Mouse (Mus musculus) midbrain, embryonic 14.5 days (tissue): ENCODE measurements around the gene Ggt5. TPM values are rescaled to one million over a fixed set of nuclear protein-coding genes. Genes with fewer than 3 reads are reported as not detected.

Source experiments
- ATAC-seq: fragments of 200-750 bp; cut with Nextera tagmentation; 2 replicates; pipeline ENCODE4 v1.8.0; 2017; ENCODE audit warnings: moderate number of reproducible peaks, moderate library complexity; ENCODE audit not compliant: low FRiP score, low TSS enrichment
- DNase-seq: peaks from one replicate; pipeline ENCODE4 v3.0.0-alpha.2; 2015
- H3K27ac ChIP-seq: fragments of 300-500 bp; sonication (generic); replicated peaks from 2 replicates; pipeline ENCODE4 v1.5.1; 2014; ENCODE audit warnings: mild to moderate bottlenecking, low read depth, low read length, moderate library complexity
- H3K27me3 ChIP-seq: fragments of 300-500 bp; sonication (generic); 2 replicates; pipeline ENCODE4 v1.6.1; 2014; ENCODE audit warnings: low read length, control low read depth, mixed read lengths; ENCODE audit not compliant: control insufficient read depth, insufficient read depth
- H3K36me3 ChIP-seq: fragments of 300-500 bp; sonication (generic); 2 replicates; pipeline ENCODE4 v1.6.1; 2014; ENCODE audit warnings: low read length, control low read depth; ENCODE audit not compliant: control insufficient read depth, insufficient read depth
- H3K4me1 ChIP-seq: fragments of 300-500 bp; sonication (generic); 2 replicates; pipeline ENCODE4 v1.6.1; 2014; ENCODE audit warnings: mild to moderate bottlenecking, antibody characterized with exemption, low read length, control low read depth; ENCODE audit not compliant: control insufficient read depth, insufficient read depth
- H3K4me2 ChIP-seq: fragments of 300-500 bp; sonication (generic); 2 replicates; pipeline ENCODE4 v1.6.1; 2014; ENCODE audit warnings: mild to moderate bottlenecking, low read length, moderate library complexity
- H3K4me3 ChIP-seq: fragments of 300-500 bp; sonication (generic); replicated peaks from 2 replicates; pipeline ENCODE4 v1.5.1; 2014; ENCODE audit warnings: low read depth, low read length
- H3K9ac ChIP-seq: fragments of 300-500 bp; sonication (generic); replicated peaks from 2 replicates; pipeline ENCODE4 v1.6.1; 2014; ENCODE audit warnings: mild to moderate bottlenecking, low read length, moderate library complexity
- H3K9me3 ChIP-seq: fragments of 300-500 bp; sonication (generic); 2 replicates; pipeline ENCODE4 v1.6.1; 2016; ENCODE audit warnings: low read length, control low read depth, mixed read lengths; ENCODE audit not compliant: control insufficient read depth
- WGBS: fragments of 180-500 bp; shearing (Covaris S2); extraction: QIAGEN DNeasy Blood & Tissue Kit; methylation state at CpG from one replicate; pipeline ENCODE4 v1.1.7; 2014; 5-methylcytosine and 5-hydroxymethylcytosine counted together
- polyA plus RNA-seq: library from polyadenylated mRNA; unstranded; fragments of >200 nt; fragmentation: Nextera tagmentation; extraction: Ambion mirVana; gene quantifications from 2 replicates; pipeline ENCODE4 v1.2.1, GENCODE M21; 2014

The Ggt5 gene
- polyA plus RNA-seq, 1 experiment from 2014 or later = 1.9 TPM

DNA sequence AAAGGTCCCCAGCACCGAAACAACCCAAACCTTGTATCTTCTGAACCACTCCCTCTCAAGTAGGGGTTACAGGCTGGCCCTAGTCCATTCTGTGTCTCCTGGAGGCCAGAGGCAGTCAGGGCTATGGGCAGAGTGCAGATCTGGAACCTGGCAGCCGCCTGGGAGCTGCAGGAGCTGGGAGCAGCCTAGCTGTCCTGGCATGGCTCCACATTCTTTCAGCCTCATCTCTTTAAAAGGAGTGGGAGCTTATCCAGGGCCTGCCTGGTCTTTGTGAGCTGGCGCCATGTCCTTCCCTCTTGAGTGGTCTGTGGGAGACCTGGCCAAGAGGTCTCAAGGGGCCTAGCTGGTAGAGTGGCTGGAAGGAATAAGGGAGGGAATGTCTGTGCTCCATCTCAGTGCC, 58.2 kb downstream of the Ggt5 start:
- Histone ChIP-seq H3K4me3 (no peak overlapping the region), H3K4me2 (no peak overlapping the region), H3K27me3 (no peaks in the 10 kb centered on the region), H3K36me3 (peaks cover 64% of the 10 kb centered on the region), H3K27ac (no peak overlapping the region), H3K9ac (no peak overlapping the region), H3K4me1 (peaks cover 11% of the 10 kb centered on the region; the same call in 1 of the 2 replicates), H3K9me3 (no peaks in the 10 kb centered on the region)
- DNase-seq = peak; percentile 47
- no peak for ATAC-seq
- 92% methylated on average over 3 of the region's 3 CpGs for WGBS

DNA sequence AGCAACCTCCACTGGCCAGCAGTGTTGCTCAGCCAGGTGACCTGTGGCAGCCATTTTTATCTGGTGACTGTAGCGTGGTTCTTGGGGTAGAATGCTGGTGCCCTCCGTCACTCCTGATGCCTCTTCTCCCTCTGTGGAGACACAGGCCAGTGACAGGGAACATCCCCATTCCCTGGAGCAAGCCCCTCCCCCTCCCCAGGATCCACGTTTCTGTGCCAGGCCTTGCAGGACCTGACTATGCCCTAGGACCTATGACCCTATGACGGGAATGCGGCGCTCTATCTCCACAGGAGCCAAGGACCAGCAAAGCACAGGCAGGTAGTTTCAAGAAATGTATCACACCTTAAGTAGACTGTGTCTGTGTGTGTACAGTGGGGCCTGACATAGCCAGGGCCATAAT, 59.0 kb downstream of the Ggt5 start:
- peaks cover 11% of the 10 kb centered on the region; the same call in 1 of the 2 replicates for H3K4me1 ChIP-seq
- no peak overlapping the region for H3K4me3 ChIP-seq
- H3K27ac ChIP-seq = no peak overlapping the region
- ATAC-seq = no peak
- H3K9ac ChIP-seq = no peak overlapping the region
- DNase-seq = no peak
- H3K36me3 ChIP-seq = peaks cover 71% of the 10 kb centered on the region
- H3K9me3 ChIP-seq = no peaks in the 10 kb centered on the region
- H3K27me3 ChIP-seq = no peaks in the 10 kb centered on the region
- H3K4me2 ChIP-seq = no peak overlapping the region
- 93% methylated on average over 6 of the region's 6 CpGs for WGBS

DNA sequence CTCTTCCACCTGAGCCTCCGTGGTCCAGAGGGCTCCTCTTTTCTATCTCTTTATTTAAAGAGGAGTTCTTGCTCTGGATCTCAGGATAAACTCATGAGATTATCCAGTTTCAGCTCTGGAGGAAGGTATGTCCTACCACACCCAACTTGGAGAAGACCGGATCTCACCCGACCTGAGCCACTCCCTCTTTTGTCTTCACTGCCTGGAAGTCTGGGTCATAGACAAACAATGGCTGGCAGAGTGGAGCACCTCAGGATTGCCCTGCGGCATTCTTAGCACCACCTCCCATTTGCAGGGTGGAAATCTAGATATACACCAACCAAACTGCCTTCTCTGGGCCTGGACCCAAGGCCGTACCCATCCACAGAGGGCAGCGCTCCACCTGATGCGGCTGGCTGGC, 59.9 kb downstream of the Ggt5 start:
- 93% methylated on average over 7 of the region's 7 CpGs for WGBS
- H3K36me3 ChIP-seq = peaks cover 80% of the 10 kb centered on the region

DNA sequence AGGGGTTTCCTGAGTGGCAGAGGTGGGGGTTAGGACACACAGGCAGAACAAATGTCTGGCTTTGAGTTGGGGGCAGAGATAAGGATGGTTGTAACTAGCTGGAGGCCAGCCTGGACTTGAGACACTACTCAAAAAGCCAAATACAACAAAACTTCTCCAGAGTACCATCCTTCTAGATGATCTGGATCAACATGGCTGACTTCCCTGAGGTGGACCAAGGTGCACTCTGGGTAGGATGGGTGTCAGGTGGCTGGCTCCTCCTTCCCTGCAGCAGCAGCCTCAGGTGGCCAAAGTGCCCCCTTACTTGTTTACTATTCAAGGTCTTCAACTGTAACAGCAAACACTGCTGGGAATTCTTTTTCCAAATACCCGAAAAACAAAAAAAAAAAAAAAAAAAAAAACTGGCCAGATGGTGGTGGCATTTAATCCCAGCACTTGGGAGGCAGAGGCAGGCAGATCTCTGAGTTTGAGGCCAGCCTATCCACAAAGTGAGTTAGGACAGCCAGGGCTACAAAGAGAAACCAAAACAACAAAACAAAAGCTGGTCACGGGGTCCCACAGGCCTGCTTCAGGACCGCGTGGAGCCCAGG, 60.4 kb downstream of the Ggt5 start:
- Histone ChIP-seq H3K4me1 (no peaks in the 10 kb centered on the region), H3K36me3 (peaks cover 85% of the 10 kb centered on the region), H3K4me3 (no peak overlapping the region), H3K27me3 (no peaks in the 10 kb centered on the region), H3K9me3 (no peaks in the 10 kb centered on the region), H3K9ac (no peak overlapping the region), H3K4me2 (no peak overlapping the region), H3K27ac (no peak overlapping the region)
- WGBS = 92% methylated on average over 4 of the region's 4 CpGs
- DNase-seq (no peak), ATAC-seq (no peak)

More for the DNA sequence above, 59.9 kb downstream of the Ggt5 start:
- no peak overlapping the region for H3K4me3 ChIP-seq
- H3K27ac ChIP-seq = no peak overlapping the region
- no peaks in the 10 kb centered on the region for H3K9me3 ChIP-seq
- no peak overlapping the region for H3K9ac ChIP-seq
- H3K27me3 ChIP-seq = no peaks in the 10 kb centered on the region
- no peak overlapping the region for H3K4me2 ChIP-seq
- ATAC-seq (no peak), DNase-seq (no peak)
- H3K4me1 ChIP-seq = peaks cover 2% of the 10 kb centered on the region; the same call in 1 of the 2 replicates

DNA sequence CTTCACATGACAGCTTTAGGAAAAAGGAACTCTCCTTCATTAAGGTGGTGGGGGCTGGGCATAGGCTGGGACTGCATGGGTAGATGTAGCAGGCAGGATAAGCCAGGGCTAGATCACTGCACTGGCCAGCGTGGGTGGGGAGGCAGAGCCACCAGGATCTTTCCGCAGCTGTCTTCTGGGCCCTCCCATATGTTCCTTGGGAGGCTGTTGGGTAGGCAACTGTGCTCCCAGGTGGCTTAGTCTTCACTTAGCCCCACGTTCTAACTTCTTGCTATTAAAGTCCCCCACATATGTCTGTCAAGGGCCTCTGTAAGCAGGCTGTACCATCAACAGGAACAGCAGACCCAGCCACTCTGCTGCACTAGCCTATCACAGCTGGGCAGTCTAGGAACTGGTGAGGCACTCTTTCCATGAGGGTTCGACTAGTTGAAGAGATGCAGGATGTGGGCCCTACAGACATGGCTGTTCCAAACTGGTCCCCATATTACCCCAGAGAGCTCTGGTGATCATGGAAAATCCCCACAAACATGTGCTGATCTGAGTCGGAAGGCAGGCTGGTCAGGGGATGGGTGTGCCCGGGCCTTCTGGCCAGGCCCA, 61.3 kb downstream of the Ggt5 start:
- H3K9ac ChIP-seq = no peak overlapping the region
- H3K4me2 ChIP-seq = no peak overlapping the region
- WGBS = 94% methylated on average over 6 of the region's 6 CpGs
- DNase-seq = no peak
- H3K9me3 ChIP-seq = no peaks in the 10 kb centered on the region
- no peak overlapping the region for H3K27ac ChIP-seq
- no peaks in the 10 kb centered on the region for H3K4me1 ChIP-seq
- no peaks in the 10 kb centered on the region for H3K27me3 ChIP-seq
- peaks cover 94% of the 10 kb centered on the region for H3K36me3 ChIP-seq
- no peak for ATAC-seq
- H3K4me3 ChIP-seq = no peak overlapping the region

DNA sequence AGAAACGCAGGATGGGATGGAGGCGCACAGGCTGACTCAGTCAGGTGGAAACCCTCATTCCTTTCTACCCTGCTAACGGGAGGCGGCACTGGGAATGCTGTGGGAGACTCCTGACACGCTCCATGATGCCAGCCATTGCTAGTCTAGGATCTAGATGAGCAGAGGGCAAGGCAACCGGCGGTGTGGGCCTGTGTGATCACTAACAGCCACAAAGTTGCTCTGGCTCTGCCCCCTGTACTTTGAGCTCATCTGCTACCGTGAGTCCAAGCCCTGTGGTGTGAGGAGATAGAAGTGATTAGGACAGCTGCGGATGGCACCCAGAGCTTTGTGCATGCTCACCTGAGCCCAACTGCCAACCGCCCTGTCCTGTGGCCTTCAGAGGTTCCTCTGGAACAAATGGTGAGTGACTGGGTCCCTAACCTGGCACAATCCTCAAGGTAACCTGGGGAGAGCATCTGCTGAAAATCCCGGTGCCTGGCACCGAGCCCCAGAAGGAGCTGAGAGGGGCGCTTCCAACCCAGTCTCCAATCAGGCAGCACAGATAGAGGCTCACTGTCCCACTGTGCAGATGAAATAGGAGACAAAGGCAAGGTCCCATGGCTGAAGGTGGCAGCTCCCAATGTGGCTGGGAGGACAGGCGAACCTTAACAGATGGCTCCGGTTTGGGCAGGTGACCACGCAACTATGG, 62.4 kb downstream of the Ggt5 start:
- H3K4me2 ChIP-seq = no peak overlapping the region
- WGBS = 95% methylated on average over 16 of the region's 16 CpGs
- H3K9ac ChIP-seq = no peak overlapping the region
- H3K4me1 ChIP-seq = no peaks in the 10 kb centered on the region
- ATAC-seq (no peak), DNase-seq (no peak)
- H3K36me3 ChIP-seq = peaks cover 96% of the 10 kb centered on the region
- H3K9me3 ChIP-seq = no peaks in the 10 kb centered on the region
- no peak overlapping the region for H3K4me3 ChIP-seq
- H3K27me3 ChIP-seq = no peaks in the 10 kb centered on the region
- no peak overlapping the region for H3K27ac ChIP-seq

DNA sequence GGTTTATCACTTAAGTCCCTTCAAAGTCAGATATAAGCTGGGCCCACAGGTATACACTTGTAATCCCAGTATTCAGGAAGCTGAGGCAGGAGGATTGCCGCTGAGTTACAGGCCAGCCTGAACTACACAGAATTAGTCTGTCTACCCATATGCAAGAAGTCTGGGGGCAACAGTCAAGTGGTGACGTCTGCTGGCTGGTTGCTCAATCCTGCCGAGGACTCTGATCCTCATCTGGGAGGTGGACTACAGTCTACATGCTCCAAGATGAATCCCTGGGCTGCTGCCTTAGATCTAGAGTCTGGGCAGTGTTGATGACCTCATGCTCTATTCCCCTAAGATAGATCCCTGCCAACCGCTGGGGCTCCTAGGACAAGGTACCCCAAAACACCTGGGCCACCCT, 64.9 kb downstream of the Ggt5 start:
- Histone ChIP-seq H3K9ac (no peak overlapping the region), H3K27ac (no peak overlapping the region), H3K9me3 (no peaks in the 10 kb centered on the region), H3K27me3 (no peaks in the 10 kb centered on the region), H3K36me3 (peaks cover 96% of the 10 kb centered on the region), H3K4me3 (no peak overlapping the region), H3K4me2 (no peak overlapping the region), H3K4me1 (no peaks in the 10 kb centered on the region)
- DNase-seq = no peak
- no peak for ATAC-seq
- 94% methylated on average over 4 of the region's 4 CpGs for WGBS

DNA sequence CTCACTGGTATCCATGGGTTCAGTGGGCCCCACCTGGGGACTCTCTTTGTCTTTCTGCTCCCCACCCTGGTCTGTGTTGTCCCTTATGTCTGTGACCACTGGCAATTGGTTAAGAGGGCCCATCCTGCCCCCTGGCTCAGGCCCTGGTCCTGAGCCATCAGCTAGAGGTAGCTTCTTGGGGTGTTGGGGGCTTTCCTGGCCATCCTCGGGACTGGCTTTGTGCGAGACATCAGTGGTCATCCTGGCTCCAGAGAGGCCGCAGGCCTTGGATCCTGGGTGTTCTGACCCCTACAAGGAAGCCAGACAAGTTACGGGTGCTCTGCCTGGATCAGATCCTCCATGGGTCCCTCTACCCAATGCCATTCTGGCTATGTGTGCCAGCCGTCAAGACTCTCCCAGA, 68.0 kb downstream of the Ggt5 start:
- Histone ChIP-seq H3K27me3 (no peaks in the 10 kb centered on the region), H3K27ac (no peak overlapping the region), H3K9ac (no peak overlapping the region), H3K9me3 (no peaks in the 10 kb centered on the region), H3K4me1 (no peaks in the 10 kb centered on the region), H3K36me3 (peaks cover 71% of the 10 kb centered on the region), H3K4me3 (no peak overlapping the region), H3K4me2 (no peak overlapping the region)
- ATAC-seq = no peak
- DNase-seq = no peak
- WGBS = 93% methylated on average over 5 of the region's 5 CpGs

DNA sequence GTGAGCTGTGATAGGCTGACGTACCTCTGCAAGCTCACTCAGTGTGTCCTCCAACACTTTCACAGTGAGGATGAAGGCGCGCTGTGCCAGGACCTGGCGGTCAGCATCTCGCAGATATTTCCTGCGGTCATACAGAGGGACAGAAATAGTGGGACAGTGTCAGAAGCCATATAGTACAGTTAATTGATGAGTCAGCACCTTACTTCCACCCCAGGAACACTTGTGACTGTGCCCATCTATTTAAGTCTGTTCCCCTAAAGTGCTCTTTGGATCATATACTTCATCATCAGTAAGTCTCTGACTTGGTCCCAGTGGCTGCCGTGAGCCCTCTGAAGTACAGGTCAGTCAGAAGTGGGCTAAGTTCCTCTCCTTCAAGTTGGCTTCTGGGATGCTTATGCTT, 68.6 kb downstream of the Ggt5 start:
- H3K27me3 ChIP-seq = no peaks in the 10 kb centered on the region
- WGBS = 96% methylated on average over 7 of the region's 7 CpGs
- peaks cover 66% of the 10 kb centered on the region for H3K36me3 ChIP-seq
- H3K4me1 ChIP-seq = no peaks in the 10 kb centered on the region
- H3K27ac ChIP-seq = no peak overlapping the region
- no peaks in the 10 kb centered on the region for H3K9me3 ChIP-seq
- DNase-seq (no peak), ATAC-seq (no peak)
- H3K9ac ChIP-seq = no peak overlapping the region
- no peak overlapping the region for H3K4me3 ChIP-seq
- no peak overlapping the region for H3K4me2 ChIP-seq
